Mouse (Mus musculus) forebrain, embryonic 12.5 days (tissue): ENCODE results near the gene Elmo3. TPM values are rescaled to one million over a fixed set of nuclear protein-coding genes. Genes with fewer than 3 reads are reported as not detected.

Source experiments
- ATAC-seq: fragments of 200-750 bp; cut with Nextera tagmentation; 2 replicates; pipeline ENCODE4 v1.8.0; 2017; ENCODE audit warnings: moderate TSS enrichment; ENCODE audit not compliant: low FRiP score
- H3K27ac ChIP-seq: fragments of 300-500 bp; sonication (generic); 2 replicates; pipeline ENCODE4 v1.5.1; 2016; ENCODE audit warnings: mild to moderate bottlenecking
- H3K27me3 ChIP-seq: fragments of 300-500 bp; sonication (generic); 2 replicates; pipeline ENCODE4 v1.6.1; 2016; ENCODE audit warnings: mild to moderate bottlenecking
- H3K36me3 ChIP-seq: fragments of 300-500 bp; sonication (generic); replicated peaks from 2 replicates; pipeline ENCODE4 v1.6.1; 2016; ENCODE audit warnings: mild to moderate bottlenecking
- H3K4me1 ChIP-seq: fragments of 300-500 bp; sonication (generic); 2 replicates; pipeline ENCODE4 v1.6.1; 2016
- H3K4me2 ChIP-seq: fragments of 300-500 bp; sonication (generic); 2 replicates; pipeline ENCODE4 v1.6.1; 2016; ENCODE audit warnings: mild to moderate bottlenecking, moderate library complexity
- H3K4me3 ChIP-seq: fragments of 300-500 bp; sonication (generic); replicated peaks from 2 replicates; pipeline ENCODE4 v1.5.1; 2016; ENCODE audit warnings: mild to moderate bottlenecking
- H3K9ac ChIP-seq: fragments of 300-500 bp; sonication (generic); 2 replicates; pipeline ENCODE4 v1.6.1; 2016; ENCODE audit warnings: mild to moderate bottlenecking
- H3K9me3 ChIP-seq: fragments of 300-500 bp; sonication (generic); 2 replicates; pipeline ENCODE4 v1.6.1; 2016
- WGBS: fragments of 180-500 bp; shearing (Covaris S2); methylation state at CpG from one replicate; pipeline ENCODE4 v1.1.7; 2016; 5-methylcytosine and 5-hydroxymethylcytosine counted together
- polyA plus RNA-seq: library from polyadenylated mRNA; unstranded; fragments of >200 nt; fragmentation: Nextera tagmentation; extraction: Ambion mirVana; gene quantifications from 2 replicates; pipeline ENCODE4 v1.2.1, GENCODE M21; 2016

Gene Elmo3
- polyA plus RNA-seq, 1 experiment from 2014 or later, result 1.3 TPM

GRCm38 (mm10) chr8:105293405-105293804, 12.0 kb upstream of the Elmo3 start:
- no peaks in the 10 kb centered on the region for H3K9me3 ChIP-seq
- peaks cover 34% of the 10 kb centered on the region for H3K27me3 ChIP-seq
- ATAC-seq, result no peak
- no peak overlapping the region for H3K4me2 ChIP-seq
- no peak overlapping the region for H3K4me3 ChIP-seq
- H3K9ac ChIP-seq, result no peak overlapping the region
- peaks cover 31% of the 10 kb centered on the region for H3K4me1 ChIP-seq
- no peaks in the 10 kb centered on the region for H3K36me3 ChIP-seq
- 78% methylated on average over 19 of the region's 19 CpGs for WGBS
- H3K27ac ChIP-seq, result no peak overlapping the region

GRCm38 (mm10) chr8:105294776-105295175, 10.6 kb upstream of the Elmo3 start:
- Histone ChIP-seq H3K36me3 (peaks cover 8% of the 10 kb centered on the region), H3K27ac (no peak overlapping the region), H3K9me3 (no peaks in the 10 kb centered on the region), H3K4me2 (no peak overlapping the region), H3K27me3 (peaks cover 33% of the 10 kb centered on the region), H3K4me3 (no peak overlapping the region), H3K4me1 (peaks cover 31% of the 10 kb centered on the region), H3K9ac (no peak overlapping the region)
- WGBS, result 61% methylated on average over 9 of the region's 9 CpGs
- no peak for ATAC-seq

- H3K4me2 ChIP-seq, result no peak overlapping the region
- H3K9ac ChIP-seq, result no peak overlapping the region
- 78% methylated on average over 11 of the region's 11 CpGs for WGBS
- H3K4me1 ChIP-seq, result peaks cover 26% of the 10 kb centered on the region
- peaks cover 13% of the 10 kb centered on the region for H3K36me3 ChIP-seq
- H3K27ac ChIP-seq, result no peak overlapping the region
- peaks cover 28% of the 10 kb centered on the region for H3K27me3 ChIP-seq
- no peak for ATAC-seq
- H3K4me3 ChIP-seq, result no peak overlapping the region
- no peaks in the 10 kb centered on the region for H3K9me3 ChIP-seq
Observed at GRCm38 (mm10) chr8:105295256-105295655, 10.1 kb upstream of the Elmo3 start.

GRCm38 (mm10) chr8:105295895-105296573, 9.4 kb upstream of the Elmo3 start, which contains the start of gene Exoc3l:
Exoc3l (minus strand) TSS chr8:105296101.
- Histone ChIP-seq H3K9ac (no peak within 1 kb of the TSS), H3K4me1 (peaks cover 19% of the 10 kb centered on the region), H3K36me3 (peaks cover 20% of the 10 kb centered on the region), H3K9me3 (no peaks in the 10 kb centered on the region), H3K4me3 (peak within 1 kb of the TSS; percentile 86), H3K27me3 (peaks cover 20% of the 10 kb centered on the region), H3K4me2 (peak within 1 kb of the TSS; percentile 98), H3K27ac (no peak within 1 kb of the TSS)
- 74% methylated on average over 11 of the region's 11 CpGs for WGBS
- no peak for ATAC-seq

- H3K4me1 ChIP-seq, result peaks cover 19% of the 10 kb centered on the region
- peak within 1 kb of the TSS; percentile 89 for H3K9ac ChIP-seq
- H3K36me3 ChIP-seq, result peaks cover 36% of the 10 kb centered on the region
- H3K27me3 ChIP-seq, result peaks cover 10% of the 10 kb centered on the region
- H3K9me3 ChIP-seq, result no peaks in the 10 kb centered on the region
- under 1% methylated on average over 58 of the region's 58 CpGs for whole genome bisulfite sequencing
- H3K4me2 ChIP-seq, result peak within 1 kb of the TSS; percentile 98
- H3K27ac ChIP-seq, result peak within 1 kb of the TSS; percentile 59; the same call in 1 of the 2 replicates
- peak; percentile 90 for ATAC-seq
- H3K4me3 ChIP-seq, result peak within 1 kb of the TSS; percentile 86
Observed at GRCm38 (mm10) chr8:105297511-105298192, 7.7 kb upstream of the Elmo3 start, which contains the start of gene E2f4. E2f4 (plus strand) TSS chr8:105297663.

- no peaks in the 10 kb centered on the region for H3K9me3 ChIP-seq
- peak overlapping the region; percentile 98 for H3K4me2 ChIP-seq
- WGBS, result 69% methylated on average over 18 of the region's 18 CpGs
- peak overlapping the region; percentile 89 for H3K9ac ChIP-seq
- H3K36me3 ChIP-seq, result peaks cover 44% of the 10 kb centered on the region
- H3K27me3 ChIP-seq, result peaks cover 3% of the 10 kb centered on the region
- ATAC-seq, result no peak
- H3K4me3 ChIP-seq, result peak overlapping the region; percentile 86
- H3K27ac ChIP-seq, result 0 out of 2 replicates have a peak overlapping the region, but pooled peaks have one; percentile 59
- H3K4me1 ChIP-seq, result peaks cover 19% of the 10 kb centered on the region
Observed at GRCm38 (mm10) chr8:105298351-105299252, 6.8 kb upstream of the Elmo3 start.

GRCm38 (mm10) chr8:105299962-105300361, 5.4 kb upstream of the Elmo3 start:
- Histone ChIP-seq H3K4me1 (peaks cover 27% of the 10 kb centered on the region), H3K36me3 (peaks cover 57% of the 10 kb centered on the region), H3K9ac (no peak overlapping the region), H3K27me3 (peaks cover 3% of the 10 kb centered on the region), H3K9me3 (no peaks in the 10 kb centered on the region), H3K4me3 (no peak overlapping the region), H3K27ac (no peak overlapping the region), H3K4me2 (no peak overlapping the region)
- no peak for ATAC-seq
- WGBS, result 94% methylated on average over 8 of the region's 8 CpGs

GRCm38 (mm10) chr8:105303396-105303795, 2.0 kb upstream of the Elmo3 start:
- H3K9ac ChIP-seq, result no peak overlapping the region
- no peak overlapping the region for H3K4me2 ChIP-seq
- peaks cover 28% of the 10 kb centered on the region for H3K4me1 ChIP-seq
- peaks cover 85% of the 10 kb centered on the region for H3K36me3 ChIP-seq
- no peaks in the 10 kb centered on the region for H3K9me3 ChIP-seq
- no peak for ATAC-seq
- WGBS, result 94% methylated on average over 8 of the region's 8 CpGs
- H3K4me3 ChIP-seq, result no peak overlapping the region
- H3K27me3 ChIP-seq, result no peaks in the 10 kb centered on the region
- no peak overlapping the region for H3K27ac ChIP-seq

GRCm38 (mm10) chr8:105303874-105304273, 1.5 kb upstream of the Elmo3 start:
- H3K27me3 ChIP-seq, result no peaks in the 10 kb centered on the region
- H3K9me3 ChIP-seq, result no peaks in the 10 kb centered on the region
- no peak for ATAC-seq
- H3K36me3 ChIP-seq, result peaks cover 86% of the 10 kb centered on the region
- H3K4me3 ChIP-seq, result no peak overlapping the region
- WGBS, result 86% methylated on average over 9 of the region's 9 CpGs
- no peak overlapping the region for H3K27ac ChIP-seq
- H3K9ac ChIP-seq, result no peak overlapping the region
- H3K4me2 ChIP-seq, result no peak overlapping the region
- H3K4me1 ChIP-seq, result peaks cover 23% of the 10 kb centered on the region

GRCm38 (mm10) chr8:105304325-105305210, 833 bp upstream of the Elmo3 start:
- H3K36me3 ChIP-seq, result peaks cover 90% of the 10 kb centered on the region

GRCm38 (mm10) chr8:105306146-105306691, 818 bp downstream of the Elmo3 start:
- 61% methylated on average over 5 of the region's 5 CpGs for WGBS
- Histone ChIP-seq H3K36me3 (peaks cover 81% of the 10 kb centered on the region), H3K4me3 (no peak overlapping the region), H3K4me2 (peak overlapping the region; percentile 45), H3K9me3 (no peaks in the 10 kb centered on the region), H3K9ac (0 out of 2 replicates have a peak overlapping the region, but pooled peaks have one; percentile 29), H3K27me3 (no peaks in the 10 kb centered on the region), H3K4me1 (peaks cover 21% of the 10 kb centered on the region), H3K27ac (no peak overlapping the region)
- peak; percentile 3; the same call in 1 of the 2 replicates for ATAC-seq

More at GRCm38 (mm10) chr8:105304325-105305210, 833 bp upstream of the Elmo3 start:
- H3K4me3 ChIP-seq, result no peak overlapping the region
- no peak overlapping the region for H3K4me2 ChIP-seq
- H3K27ac ChIP-seq, result no peak overlapping the region
- no peaks in the 10 kb centered on the region for H3K27me3 ChIP-seq
- H3K9me3 ChIP-seq, result no peaks in the 10 kb centered on the region
- H3K4me1 ChIP-seq, result peaks cover 21% of the 10 kb centered on the region
- ATAC-seq, result peak; percentile 10; the same call in 1 of the 2 replicates
- 84% methylated on average over 9 of the region's 9 CpGs for whole genome bisulfite sequencing
- H3K9ac ChIP-seq, result no peak overlapping the region
